8 mouse cellular contexts compared by ENCODE assay signal in the genomic region with DNA sequence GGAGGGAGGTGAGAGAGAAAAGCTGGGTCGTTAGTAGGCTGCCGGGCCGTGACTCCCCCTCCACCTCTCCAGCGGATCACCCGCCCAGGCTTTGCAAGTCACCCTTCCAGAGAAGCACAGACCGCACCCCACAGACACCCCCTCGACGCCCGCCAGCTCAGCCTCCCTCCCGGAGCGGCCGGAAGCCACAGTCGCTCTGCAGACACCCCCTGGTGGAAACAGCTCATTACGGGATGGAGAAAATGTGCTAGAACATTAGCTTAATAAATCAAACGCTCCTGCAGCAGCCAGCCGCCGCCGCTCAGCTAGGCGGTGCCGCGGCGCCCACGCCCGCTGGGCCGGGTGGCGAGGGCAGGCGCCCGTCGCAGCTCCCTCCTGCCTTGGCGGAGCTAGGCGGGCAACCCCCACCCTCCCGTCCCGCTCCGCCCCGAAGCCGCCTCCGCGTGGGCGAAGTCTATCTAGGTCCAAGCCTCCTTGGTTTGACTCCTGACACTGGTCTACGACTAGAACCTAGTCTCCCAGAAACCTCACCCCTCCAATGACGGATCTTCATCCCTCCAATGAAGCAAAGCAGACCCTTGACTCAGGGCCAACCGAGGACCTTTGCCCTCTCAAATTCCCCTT. TPM values are rescaled to one million over a fixed set of nuclear protein-coding genes. Genes with fewer than 3 reads are reported as not detected.
DNase-seq lines count a peak whose midpoint lies in the region; ATAC-seq lines count a peak whose summit lies in the region.

No protein-coding gene starts in this region.

- intact Hi-C loops in left cerebral cortex, postnatal 25 days (cut with DNase I) = no loop called here

- H3K27me3 ChIP-seq in intestine, embryonic 14.5 days (replicated peaks; ENCODE audit: control insufficient read depth, insufficient read depth, low read length) = no peaks in the 10 kb centered on the region

- peak overlapping the region; percentile 35 for H3K4me3 ChIP-seq in intestine, embryonic 14.5 days (ENCODE audit: low read depth, low read length)

- under 1% methylated on average over 42 of the region's 42 CpGs for WGBS in intestine, embryonic 14.5 days

- no peaks in the 10 kb centered on the region for H3K9me3 ChIP-seq in intestine, embryonic 14.5 days (ENCODE audit: control insufficient read depth, low read length)

- peak; percentile 74 for ATAC-seq in intestine, embryonic 14.5 days (replicated peaks; ENCODE audit: low FRiP score, low TSS enrichment, low read depth)

- H3K9ac ChIP-seq in intestine, embryonic 14.5 days (ENCODE audit: low read length) = peak overlapping the region; percentile 38; the same call in 1 of the 2 replicates

- no peaks in the 10 kb centered on the region for H3K36me3 ChIP-seq in intestine, embryonic 14.5 days (ENCODE audit: control insufficient read depth, insufficient read depth, low read length)

- DNase-seq in adrenal gland, adult (ENCODE audit: inconsistent age in 2 of 2, low spot score in 1 of 2) = peak; percentile 80 to 89
- DNase-seq in embryo, embryonic 11 days = peak; percentile 77
- DNase-seq in gastrocnemius, postnatal 25 days = peak; percentile 74
- DNase-seq in intestine, embryonic 14.5 days (ENCODE audit: low spot score) = peak; percentile 87
- DNase-seq in left cerebral cortex, postnatal 25 days (ENCODE audit: low spot score in 2 of 2) = peak; percentile 63 to 74
- peak; percentile 64 for DNase-seq in mesoderm, embryonic 11.5 days (ENCODE audit: low read depth, low spot score)
- DNase-seq in right cerebral cortex, postnatal 25 days = peak; percentile 72
- DNase-seq in urinary bladder, postnatal 36 days (ENCODE audit: low spot score in 2 of 2) = peak; percentile 54 to 75

- H3K4me1 ChIP-seq in intestine, embryonic 14.5 days (replicated peaks; ENCODE audit: control insufficient read depth, insufficient read depth, low read length) = peaks cover 17% of the 10 kb centered on the region

- H3K4me2 ChIP-seq in intestine, embryonic 14.5 days (ENCODE audit: low read length) = peak overlapping the region; percentile 85

- peak overlapping the region; percentile 39 for H3K27ac ChIP-seq in intestine, embryonic 14.5 days (ENCODE audit: low read depth)

RNA-seq across cellular contexts. Expression of gene Acot11, which starts 23.1 kb away (rescaled TPM):
- total RNA-seq in gastrocnemius, postnatal 25 days (2021) = 10 to 100 TPM in 1 of 2 experiments, 1 to 10 TPM in 1; 7.8 to 14.3 TPM
- polyA plus RNA-seq in intestine, embryonic 14.5 days (2014; fragmentation: Nextera tagmentation; extraction: Ambion mirVana) = 5.9 and 7.3 TPM in 2 replicates
- 10 to 100 TPM; 39.1 to 53.0 TPM for total RNA-seq in left cerebral cortex, postnatal 25 days (2021)

Comparison
In these comparisons a context has a peak if more than half of its experiments do, and no peak if none do; other contexts are left out.
1. Peak in every context shown above with its lines: DNase-seq, ATAC-seq, H3K4me3 ChIP-seq and H3K27ac ChIP-seq.